Mouse (Mus musculus): ENCODE results near the gene Pld3.

The Pld3 gene

GRCm38 (mm10) chr7:27552931-27553513, at the start of gene Pld3, which contains the start of gene 2310022A10Rik:
TSS of gene Pld3 (minus strand) at chr7:27553218.
TSS of gene 2310022A10Rik (plus strand) at chr7:27553233.
- DNase-seq: peak; percentile 97

GRCm38 (mm10) chr7:27602161-27602560, 49.1 kb upstream of the Pld3 start:
- no peak for DNase-seq

GRCm38 (mm10) chr7:27601628-27602027, 48.6 kb upstream of the Pld3 start:
- no peak for DNase-seq

- DNase-seq: no peak
Measured at GRCm38 (mm10) chr7:27598053-27598452, 45.0 kb upstream of the Pld3 start.

- DNase-seq: peak; percentile 18
Measured at GRCm38 (mm10) chr7:27596586-27597503, 43.8 kb upstream of the Pld3 start.

- DNase-seq: peak; percentile 24
Measured at GRCm38 (mm10) chr7:27592934-27593645, 40.1 kb upstream of the Pld3 start.

GRCm38 (mm10) chr7:27592217-27592929, 39.4 kb upstream of the Pld3 start:
- no peak for DNase-seq

- peak; percentile 96 for DNase-seq
Measured at GRCm38 (mm10) chr7:27591266-27592216, 38.5 kb upstream of the Pld3 start, which contains the start of gene Akt2. TSS of gene Akt2 (plus strand) at chr7:27591552.

- peak; percentile 30 for DNase-seq
Measured at GRCm38 (mm10) chr7:27590566-27591213, 37.7 kb upstream of the Pld3 start.

GRCm38 (mm10) chr7:27590088-27590487, 37.1 kb upstream of the Pld3 start:
- DNase-seq: no peak

- DNase-seq: no peak
Measured at GRCm38 (mm10) chr7:27587741-27588140, 34.7 kb upstream of the Pld3 start.

GRCm38 (mm10) chr7:27586861-27587260, 33.8 kb upstream of the Pld3 start:
- DNase-seq: no peak

- DNase-seq: no peak
Measured at GRCm38 (mm10) chr7:27580380-27581174, 27.6 kb upstream of the Pld3 start.

- DNase-seq: no peak
Measured at GRCm38 (mm10) chr7:27578465-27578864, 25.4 kb upstream of the Pld3 start.

- DNase-seq: no peak
Measured at GRCm38 (mm10) chr7:27577589-27577988, 24.6 kb upstream of the Pld3 start.

- DNase-seq: peak; percentile 76
Measured at GRCm38 (mm10) chr7:27576914-27577313, 23.9 kb upstream of the Pld3 start.

- DNase-seq: no peak
Measured at GRCm38 (mm10) chr7:27574124-27574880, 21.3 kb upstream of the Pld3 start.

GRCm38 (mm10) chr7:27572133-27572532, 19.1 kb upstream of the Pld3 start:
- DNase-seq: no peak

- DNase-seq: no peak
Measured at GRCm38 (mm10) chr7:27569580-27570224, 16.7 kb upstream of the Pld3 start.
